Mouse (Mus musculus): ENCODE results near the gene Bmper.

Gene Bmper

GRCm38 (mm10) chr9:23374789-23375460 lies 152.0 kb downstream of the Bmper start:
- DNase-seq (ENCODE audit: low read depth, low spot score), result no peak

- no peak for DNase-seq (ENCODE audit: low read depth, low spot score)
These were observed 155.2 kb downstream of the Bmper start for GRCm38 (mm10) chr9:23377831-23378730.

GRCm38 (mm10) chr9:23378731-23379170 lies 155.9 kb downstream of the Bmper start:
- DNase-seq (ENCODE audit: low read depth, low spot score), result no peak

- no peak for DNase-seq (ENCODE audit: low read depth, low spot score)
These were observed 157.4 kb downstream of the Bmper start for GRCm38 (mm10) chr9:23380171-23380835.

- no peak for DNase-seq (ENCODE audit: low read depth, low spot score)
These were observed 160.4 kb downstream of the Bmper start for GRCm38 (mm10) chr9:23383291-23383690.

GRCm38 (mm10) chr9:23383837-23384236 lies 161.0 kb downstream of the Bmper start:
- DNase-seq (ENCODE audit: low read depth, low spot score), result no peak

- no peak for DNase-seq (ENCODE audit: low read depth, low spot score)
These were observed 162.0 kb downstream of the Bmper start for GRCm38 (mm10) chr9:23384880-23385279.

- DNase-seq (ENCODE audit: low read depth, low spot score), result no peak
These were observed 163.3 kb downstream of the Bmper start for GRCm38 (mm10) chr9:23386201-23386600.

- no peak for DNase-seq (ENCODE audit: low read depth, low spot score)
These were observed 167.2 kb downstream of the Bmper start for GRCm38 (mm10) chr9:23390118-23390517.

GRCm38 (mm10) chr9:23394652-23395317 lies 171.9 kb downstream of the Bmper start:
- no peak for DNase-seq (ENCODE audit: low read depth, low spot score)

- DNase-seq (ENCODE audit: low read depth, low spot score), result no peak
These were observed 173.3 kb downstream of the Bmper start for GRCm38 (mm10) chr9:23396186-23396585.

GRCm38 (mm10) chr9:23397876-23398275 lies 175.0 kb downstream of the Bmper start:
- no peak for DNase-seq (ENCODE audit: low read depth, low spot score)

- no peak for DNase-seq (ENCODE audit: low read depth, low spot score)
These were observed 176.9 kb downstream of the Bmper start for GRCm38 (mm10) chr9:23399638-23400284.

- no peak for DNase-seq (ENCODE audit: low read depth, low spot score)
These were observed 184.5 kb downstream of the Bmper start for GRCm38 (mm10) chr9:23407416-23407815.

GRCm38 (mm10) chr9:23407935-23408781 lies 185.3 kb downstream of the Bmper start:
- DNase-seq (ENCODE audit: low read depth, low spot score), result no peak

- DNase-seq (ENCODE audit: low read depth, low spot score), result no peak
These were observed 187.7 kb downstream of the Bmper start for GRCm38 (mm10) chr9:23410567-23410966.

GRCm38 (mm10) chr9:23412956-23413355 lies 190.1 kb downstream of the Bmper start:
- no peak for DNase-seq (ENCODE audit: low read depth, low spot score)

- DNase-seq (ENCODE audit: low read depth, low spot score), result no peak
These were observed 196.2 kb downstream of the Bmper start for GRCm38 (mm10) chr9:23419107-23419506.

- DNase-seq (ENCODE audit: low read depth, low spot score), result no peak
These were observed 200.9 kb downstream of the Bmper start for GRCm38 (mm10) chr9:23423748-23424147.

- no peak for DNase-seq (ENCODE audit: low read depth, low spot score)
These were observed 209.8 kb downstream of the Bmper start for GRCm38 (mm10) chr9:23432631-23433030.

Measured in c-Kit-negative CD71-positive TER-119-positive erythroid progenitor cells, embryonic 14.5 days (primary cell).